Mouse (Mus musculus): ENCODE measurements around the gene Gm7945.
"Not testable (repeated sequence)": the region's sequence is repeated elsewhere in the genome, so short reads cannot be mapped to it uniquely, and the experiment has no call there.

Gm7945 gene

DNA sequence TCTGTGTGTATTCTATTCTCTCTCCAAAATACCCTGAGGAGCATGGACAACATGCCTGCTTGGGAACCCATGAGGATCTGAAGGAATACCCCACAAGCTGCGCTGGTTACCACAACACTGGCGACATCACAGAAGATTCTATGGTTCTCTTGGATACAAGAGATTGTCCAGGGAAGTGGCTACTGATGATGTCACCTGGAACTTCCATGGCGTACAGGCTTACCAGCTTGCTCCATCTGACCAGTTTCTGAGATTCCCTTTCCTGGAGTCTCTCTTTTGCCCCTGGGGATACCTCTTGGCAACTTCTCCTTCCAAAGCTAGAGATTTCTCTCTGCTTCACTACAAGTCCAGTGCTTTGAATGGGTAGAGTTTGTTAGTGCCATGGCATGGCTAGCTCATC, at the start of gene Gm7945:
Gm7945 (minus strand) TSS at position 101 of the 400 bp plus-strand sequence.
- not testable (repeated sequence) for DNase-seq (ENCODE audit: low read depth, low spot score)

DNA sequence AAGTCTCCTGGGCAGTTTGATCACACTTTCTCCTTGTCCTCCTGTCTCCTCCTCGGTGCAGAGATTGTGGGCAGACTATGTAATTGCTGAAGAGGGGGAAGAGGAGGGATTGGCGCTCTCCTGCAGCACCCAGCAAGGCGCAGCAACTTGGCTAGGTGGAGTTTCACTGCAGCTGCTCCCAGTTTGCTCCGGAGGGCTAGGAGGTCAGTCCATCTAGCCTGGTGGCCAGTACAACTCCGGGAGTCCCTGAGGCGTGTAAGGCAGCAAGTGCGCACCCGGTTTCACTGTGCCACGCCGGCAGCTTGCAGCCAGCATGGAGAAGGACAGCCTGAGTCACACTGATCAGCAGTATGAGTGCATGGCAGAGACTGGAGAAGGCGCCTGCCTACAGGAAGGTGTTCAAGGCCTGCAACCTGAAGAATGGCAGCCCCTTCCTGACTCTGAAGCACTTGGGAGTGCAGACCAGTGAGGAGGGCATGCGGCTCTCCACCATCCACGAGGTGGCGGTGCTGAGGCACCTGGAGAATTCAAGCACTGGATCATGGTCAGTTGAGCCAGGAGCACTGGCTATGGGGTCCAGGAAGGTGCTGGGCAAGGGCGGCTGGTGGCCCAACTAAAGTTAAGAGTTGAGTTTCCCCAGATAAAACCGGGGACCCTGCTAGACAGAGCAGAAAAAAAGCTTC, 39.4 kb upstream of the Gm7945 start:
- not testable (repeated sequence) for DNase-seq (ENCODE audit: low read depth, low spot score)

DNA sequence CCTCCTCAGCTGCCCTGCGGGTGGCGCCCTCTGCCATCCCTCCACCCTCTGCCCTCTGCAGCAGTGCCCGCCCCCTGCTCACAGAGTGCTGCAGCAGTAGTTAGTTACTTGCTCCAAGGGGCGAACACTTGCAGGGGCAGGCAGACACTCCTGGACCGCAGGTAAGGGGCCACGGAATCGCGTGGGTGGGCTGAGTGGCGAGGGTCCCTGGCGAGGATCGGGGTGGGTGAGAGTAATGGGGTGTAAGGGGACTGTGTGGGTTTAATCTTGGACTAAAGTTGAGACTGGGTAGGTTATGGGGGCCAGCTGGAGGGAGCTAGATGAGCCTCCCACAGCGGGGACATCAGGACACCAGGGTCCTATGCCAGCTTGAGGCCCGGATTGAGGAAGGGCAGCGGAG, 38.5 kb upstream of the Gm7945 start:
- DNase-seq (ENCODE audit: low read depth, low spot score): not testable (repeated sequence)

DNA sequence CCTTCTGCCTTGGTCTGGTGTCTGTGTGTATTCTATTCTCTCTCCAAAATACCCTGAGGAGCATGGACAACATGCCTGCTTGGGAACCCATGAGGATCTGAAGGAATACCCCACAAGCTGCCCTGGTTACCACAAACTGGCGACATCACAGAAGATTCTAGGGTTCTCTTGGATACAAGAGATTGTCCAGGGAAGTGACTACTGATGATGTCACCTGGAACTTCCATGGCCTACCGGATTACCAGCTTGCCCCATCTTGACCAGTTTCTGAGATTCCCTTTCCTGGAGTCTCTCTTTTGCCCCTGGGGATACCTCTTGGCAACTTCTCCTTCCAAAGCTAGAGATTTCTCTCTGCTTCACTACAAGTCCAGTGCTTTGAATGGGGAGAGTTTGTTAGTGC, 22.0 kb upstream of the Gm7945 start, which contains the start of gene Gm6482:
Gm6482 (minus strand) TSS at position 101 of the 400 bp plus-strand sequence.
- DNase-seq (ENCODE audit: low read depth, low spot score): not testable (repeated sequence)

DNA sequence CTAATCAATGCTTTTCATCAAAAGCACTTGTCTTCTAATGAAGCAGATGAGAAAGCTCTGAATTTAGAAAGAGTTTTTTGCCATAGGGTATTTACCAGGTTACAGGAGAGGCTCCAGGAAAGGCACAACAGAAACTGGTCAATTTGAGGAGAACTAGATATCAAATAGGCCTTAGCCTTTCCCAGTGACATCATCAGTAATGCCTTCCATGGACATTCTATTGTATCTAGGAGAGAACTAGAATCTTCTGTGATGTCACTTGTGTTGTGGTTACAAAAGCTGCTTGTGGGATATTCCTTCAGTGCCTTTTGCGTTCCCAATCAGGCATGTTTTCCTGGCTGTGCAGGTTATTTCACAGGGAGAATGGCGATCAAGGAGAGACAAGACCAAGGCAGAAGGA, 37.9 kb downstream of the Gm7945 start, which contains the start of gene Gm5798:
Gm5798 (plus strand) TSS at position 301 of the 400 bp plus-strand sequence.
- not testable (repeated sequence) for DNase-seq (ENCODE audit: low read depth, low spot score)

All from forelimb bud, embryonic 11.5 days (tissue).